In genomic region chr8:108714143-108714635, GRCm38 (mm10) we compare ENCODE assay signal across 8 mouse cellular contexts.
A peak's percentile ranks its signal among the peaks of the same experiment; 100 is the strongest.
DNase-seq lines count a peak whose midpoint lies in the region; ATAC-seq lines count a peak whose summit lies in the region.

No protein-coding gene starts in this region.

- H3K27ac ChIP-seq in limb, embryonic 11.5 days (replicated peaks; ENCODE audit: low read depth, low read length): peak overlapping the region; percentile 79
- H3K27ac ChIP-seq in neural tube, embryonic 12.5 days: peak overlapping the region; percentile 95

- peak overlapping the region; percentile 64 for H3K4me2 ChIP-seq in limb, embryonic 11.5 days (ENCODE audit: low read depth, severe bottlenecking)
- peak overlapping the region; percentile 98 for H3K4me2 ChIP-seq in neural tube, embryonic 12.5 days (replicated peaks)

- peaks cover 69% of the 10 kb centered on the region for H3K4me1 ChIP-seq in limb, embryonic 11.5 days (ENCODE audit: control insufficient read depth, insufficient read depth, low read length)
- H3K4me1 ChIP-seq in neural tube, embryonic 12.5 days: peaks cover 91% of the 10 kb centered on the region

- no peaks in the 10 kb centered on the region for H3K9me3 ChIP-seq in limb, embryonic 11.5 days (ENCODE audit: control insufficient read depth, low read length)
- no peaks in the 10 kb centered on the region for H3K9me3 ChIP-seq in neural tube, embryonic 12.5 days

- peak; percentile 64 to 72 for DNase-seq in adrenal gland, adult 18-20 months (ENCODE audit: low spot score in 2 of 2)
- no peak for DNase-seq in adrenal gland, postnatal 25 days
- DNase-seq in urinary bladder, postnatal 25 days (ENCODE audit: low spot score): peak; percentile 43
- DNase-seq in urinary bladder, postnatal 4 days (ENCODE audit: low spot score in 2 of 2): no peak
- DNase-seq in limb, embryonic 11.5 days (ENCODE audit: low spot score): no peak
- DNase-seq in spleen, adult 18-20 months: no peak
- DNase-seq in cerebellum, adult 9-10 months: no peak

- H3K36me3 ChIP-seq in limb, embryonic 11.5 days (ENCODE audit: control insufficient read depth, insufficient read depth, low read length): no peaks in the 10 kb centered on the region
- no peaks in the 10 kb centered on the region for H3K36me3 ChIP-seq in neural tube, embryonic 12.5 days

- H3K9ac ChIP-seq in limb, embryonic 11.5 days (ENCODE audit: low read length): peak overlapping the region; percentile 74
- peak overlapping the region; percentile 93 for H3K9ac ChIP-seq in neural tube, embryonic 12.5 days

- WGBS in limb, embryonic 11.5 days: under 1% methylated on average over 21 of the region's 21 CpGs
- 1% methylated on average over 21 of the region's 21 CpGs for WGBS in neural tube, embryonic 12.5 days

- no peaks in the 10 kb centered on the region for H3K27me3 ChIP-seq in limb, embryonic 11.5 days (ENCODE audit: control insufficient read depth, insufficient read depth, low read length)
- H3K27me3 ChIP-seq in neural tube, embryonic 12.5 days (replicated peaks): peaks cover 3% of the 10 kb centered on the region

- H3K4me3 ChIP-seq in limb, embryonic 11.5 days (ENCODE audit: low read depth, low read length): peak overlapping the region; percentile 55
- H3K4me3 ChIP-seq in neural tube, embryonic 12.5 days: peak overlapping the region; percentile 73

- ATAC-seq in limb, embryonic 11.5 days (ENCODE audit: insufficient number of reproducible peaks, low FRiP score, low TSS enrichment, low read depth): peak; percentile 48
- no peak for ATAC-seq in neural tube, embryonic 12.5 days (ENCODE audit: low FRiP score, low read depth)

Comparison
In these comparisons a context has a peak if more than half of its experiments do, and no peak if none do; other contexts are left out.
1. DNase-seq: peak in adrenal gland, adult 18-20 months (2 of 2) and urinary bladder, postnatal 25 days (single experiment); none in adrenal gland, postnatal 25 days (single experiment), urinary bladder, postnatal 4 days (0 of 2), limb, embryonic 11.5 days (single experiment), spleen, adult 18-20 months (0 of 2) and cerebellum, adult 9-10 months (single experiment).